Mouse (Mus musculus) B cell, adult 62 days (primary cell): ENCODE measurements around the gene Vgf. TPM values are rescaled to one million over a fixed set of nuclear protein-coding genes. Genes with fewer than 3 reads are reported as not detected.

ENCODE experiments used
- total RNA-seq: library from RNA; stranded (reverse); gene quantifications from 4 replicates; pipeline ENCODE4 v1.2.4, GENCODE M21; 2023

The Vgf gene
- total RNA-seq = 0.81 to 1.6 TPM (median 1.1 TPM) in 4 replicates

DNA sequence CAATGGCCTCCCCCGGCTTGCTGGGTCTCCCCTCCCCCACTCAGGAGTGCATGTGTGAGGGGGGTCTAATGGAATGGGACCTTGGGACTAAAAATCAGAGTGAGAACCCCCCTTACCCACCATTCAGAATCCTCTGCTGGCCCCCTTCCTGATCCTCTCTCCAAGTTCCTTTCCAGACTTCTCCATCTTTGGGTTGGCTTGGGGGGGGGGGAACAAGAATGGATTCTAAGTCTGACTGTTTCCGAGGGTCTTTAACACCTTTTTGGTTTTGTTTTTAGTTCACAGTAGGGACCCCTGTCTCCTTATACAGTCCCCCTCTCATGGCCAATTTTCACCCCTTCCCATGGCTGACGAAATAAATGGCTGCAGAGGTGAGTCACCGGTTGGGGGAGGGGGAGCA, at the start of gene Vgf:
Gene Vgf, plus strand, starts transcription at position 301 of the 400 bp plus-strand sequence.

DNA sequence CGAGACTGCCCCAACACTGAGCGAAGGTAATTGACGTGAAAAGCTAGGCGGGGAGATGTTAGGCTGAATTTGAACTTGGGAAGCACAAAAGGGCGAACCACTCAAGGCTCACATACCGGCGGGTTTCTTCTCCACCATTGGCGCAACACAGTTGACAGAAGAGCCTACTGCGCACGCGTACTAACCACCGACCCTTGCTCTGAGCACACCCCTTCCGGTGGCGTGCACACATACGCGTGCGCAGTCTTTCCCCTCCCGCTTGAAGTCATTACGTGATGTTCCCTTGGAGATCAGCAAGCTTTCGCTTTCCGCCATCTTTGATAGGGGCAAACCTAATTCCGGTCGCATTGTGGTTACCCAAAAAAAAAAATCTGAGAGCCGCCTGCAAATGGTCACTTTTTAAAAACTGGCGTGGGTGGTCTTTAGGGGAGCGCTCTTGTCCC, 39.5 kb upstream of the Vgf start, which contains the start of gene Plod3:
Gene Plod3, plus strand, starts transcription at position 325 of the 443 bp plus-strand sequence.

DNA sequence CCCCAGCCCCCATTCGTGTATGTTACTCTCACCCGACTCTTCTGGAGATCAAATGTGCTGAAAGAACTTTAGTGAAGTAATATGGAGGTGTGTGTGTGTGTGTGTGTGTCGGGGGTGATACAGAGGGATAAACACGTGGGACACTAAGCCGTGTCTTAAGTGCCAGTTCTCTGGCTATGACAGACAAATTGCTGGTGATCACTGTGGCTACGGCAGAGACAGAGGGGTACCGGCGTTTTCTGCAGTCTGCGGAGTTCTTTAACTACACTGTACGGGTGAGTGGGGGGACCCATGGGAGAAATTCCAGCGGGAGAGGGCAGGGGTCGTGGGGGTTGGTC, 38.3 kb upstream of the Vgf start, which contains the start of gene Znhit1:
Gene Znhit1, minus strand, starts transcription at position 88 of the 338 bp plus-strand sequence.

DNA sequence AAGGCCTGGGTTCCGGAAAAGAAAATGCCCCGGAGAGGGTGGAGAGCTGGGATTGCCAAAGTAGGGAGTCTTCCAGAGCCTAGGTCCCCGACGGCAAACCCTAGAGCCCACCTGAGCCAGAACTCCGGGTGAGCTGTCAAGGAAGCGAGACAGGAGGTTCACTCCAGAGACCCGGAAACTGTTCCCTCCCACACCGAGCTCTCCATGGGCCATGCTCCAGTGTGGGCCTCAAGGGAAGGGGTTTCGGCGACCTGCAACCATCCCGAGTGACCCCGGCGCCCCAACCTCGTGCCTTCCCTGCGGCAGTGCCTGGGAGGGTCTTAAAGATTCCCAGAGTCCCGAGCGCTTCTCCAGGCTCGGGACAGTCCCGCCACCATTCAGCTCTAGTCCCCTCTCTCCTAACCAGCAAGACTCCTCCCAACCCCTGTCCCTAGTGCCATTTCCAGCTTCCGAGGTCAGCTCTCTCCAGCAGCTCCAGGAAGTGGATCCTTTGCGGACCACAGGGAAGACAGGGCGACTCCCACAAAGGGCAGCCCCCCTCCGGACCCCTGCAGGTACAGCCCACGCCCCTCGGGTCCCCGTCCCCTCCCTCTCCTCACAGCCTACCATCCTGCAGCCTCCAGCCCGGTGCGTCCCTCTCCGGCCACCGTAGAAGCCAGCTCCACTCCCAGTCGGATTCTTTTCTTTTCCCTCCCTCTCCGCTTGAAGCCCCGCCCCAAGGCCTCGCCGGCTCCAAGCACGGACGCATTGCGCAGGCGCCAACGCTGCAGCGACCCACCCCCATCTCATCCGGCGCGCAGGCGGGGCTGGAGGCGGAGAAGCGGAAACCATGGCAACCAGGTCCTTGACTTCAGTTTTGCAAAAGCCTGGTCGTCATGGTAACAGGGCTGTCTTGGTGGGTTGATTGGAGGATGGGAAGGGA, 19.5 kb downstream of the Vgf start, which contains the start of gene Ap1s1:
Gene Ap1s1, minus strand, starts transcription at position 734 of the 922 bp plus-strand sequence.

DNA sequence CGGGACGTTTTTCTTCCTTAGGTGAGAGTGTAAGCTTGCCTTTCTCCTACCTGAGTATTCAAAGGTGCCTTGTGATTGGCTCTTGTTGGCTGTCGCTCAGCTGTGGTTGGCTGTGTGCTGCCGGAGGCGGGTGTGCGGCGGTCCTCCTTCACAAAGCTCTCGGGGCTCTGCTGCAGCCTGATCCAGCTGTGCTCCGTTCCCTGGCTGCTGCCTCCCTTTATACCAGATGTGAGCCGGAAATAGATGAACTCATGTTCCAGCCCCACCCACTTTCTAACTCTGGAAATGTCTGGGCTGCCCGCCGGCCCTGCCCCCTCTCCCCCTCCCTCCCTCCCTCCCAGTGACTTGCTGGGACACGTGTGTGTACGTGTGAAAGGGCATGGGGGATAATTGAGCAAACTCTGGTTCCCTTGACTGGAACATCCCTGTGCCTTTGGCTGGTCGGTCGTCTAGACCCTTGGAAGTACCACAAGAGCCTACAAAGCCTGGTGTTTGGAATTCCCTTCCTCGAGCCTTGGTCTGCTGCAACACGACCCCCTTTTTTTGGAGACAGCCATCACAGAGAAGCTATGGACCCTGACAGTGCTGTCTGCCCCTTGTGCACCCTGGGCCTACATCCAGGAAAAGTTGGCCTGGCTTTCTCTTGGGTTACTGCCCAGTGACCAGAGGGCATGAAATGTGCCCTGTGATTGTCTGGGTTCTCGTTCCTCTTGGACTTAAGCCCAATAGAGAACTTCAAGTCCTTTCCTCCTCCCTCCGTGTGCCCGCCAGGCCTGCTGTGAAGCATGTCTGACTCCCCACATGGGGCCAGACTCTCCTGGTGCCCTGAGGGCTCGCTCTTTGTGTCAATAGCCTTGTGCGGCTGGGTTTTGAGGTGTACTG, 46.1 kb downstream of the Vgf start, which contains the start of gene Serpine1:
Gene Serpine1, minus strand, starts transcription at position 190 of the 882 bp plus-strand sequence.

Other genes starting within 250 kb of the Vgf start
- not detected in 4 replicates for gene Col26a1, start 143.2 kb upstream of the Vgf start, total RNA-seq
- 17.8 to 28.8 TPM (median 22.5 TPM) in 4 replicates for gene Ift22, start 118.2 kb upstream of the Vgf start, total RNA-seq
- 145 to 163 TPM (median 158 TPM) in 4 replicates for gene Fis1, start 73.1 kb upstream of the Vgf start, total RNA-seq
- 0.51 to 1.1 TPM in 2 of 4 replicates, not detected in the others for gene Cldn15, start 59.8 kb upstream of the Vgf start, total RNA-seq
- 20.9 to 21.5 TPM (median 21.1 TPM) in 4 replicates for gene Plod3, start 39.4 kb upstream of the Vgf start, total RNA-seq
- gene Znhit1, start 38.4 kb upstream of the Vgf start, total RNA-seq = 20.4 to 28.3 TPM (median 21.8 TPM) in 4 replicates
- gene Ap1s1, start 19.7 kb downstream of the Vgf start, total RNA-seq = 18.0 to 22.4 TPM (median 19.7 TPM) in 4 replicates
- not detected in 4 replicates for gene Serpine1, start 45.9 kb downstream of the Vgf start, total RNA-seq
- 63.7 to 73.2 TPM (median 68.4 TPM) in 4 replicates for gene Trim56, start 89.8 kb downstream of the Vgf start, total RNA-seq
- gene Muc3, start 122.9 kb downstream of the Vgf start, total RNA-seq = not detected in 4 replicates
- 10.4 to 17.8 TPM (median 14.5 TPM) in 4 replicates for gene Muc3a, start 186.0 kb downstream of the Vgf start, total RNA-seq